Mouse (Mus musculus) neural tube, embryonic 14.5 days (tissue): Measurements from ENCODE around the gene Cfap36. TPM values are rescaled to one million over a fixed set of nuclear protein-coding genes. Genes with fewer than 3 reads are reported as not detected.

ENCODE experiments used
- ATAC-seq: fragments of 200-750 bp; cut with Nextera tagmentation; 2 replicates; pipeline ENCODE4 v1.8.0; 2017; ENCODE audit warnings: low read depth, mild to moderate bottlenecking, moderate TSS enrichment, moderate library complexity
- H3K27ac ChIP-seq: fragments of 300-500 bp; sonication (generic); 2 replicates; pipeline ENCODE4 v1.5.1; 2014; ENCODE audit warnings: low read depth, mild to moderate bottlenecking, control low read depth, low read length, moderate library complexity, mixed read lengths
- H3K27me3 ChIP-seq: fragments of 300-500 bp; sonication (generic); 2 replicates; pipeline ENCODE4 v1.6.1; 2014; ENCODE audit warnings: low read length; ENCODE audit not compliant: control insufficient read depth, insufficient read depth
- H3K36me3 ChIP-seq: fragments of 300-500 bp; sonication (generic); 2 replicates; pipeline ENCODE4 v1.6.1; 2014; ENCODE audit warnings: low read length, mixed read lengths; ENCODE audit not compliant: control insufficient read depth, insufficient read depth
- H3K4me1 ChIP-seq: fragments of 300-500 bp; sonication (generic); 2 replicates; pipeline ENCODE4 v1.6.1; 2014; ENCODE audit warnings: low read length; ENCODE audit not compliant: control insufficient read depth, insufficient read depth
- H3K4me2 ChIP-seq: fragments of 300-500 bp; sonication (generic); 2 replicates; pipeline ENCODE4 v1.6.1; 2014; ENCODE audit warnings: mild to moderate bottlenecking, low read depth, low read length, control low read depth
- H3K4me3 ChIP-seq: fragments of 300-500 bp; sonication (generic); 2 replicates; pipeline ENCODE4 v1.5.1; 2014; ENCODE audit warnings: low read depth, low read length, control low read depth, mixed read lengths
- H3K9ac ChIP-seq: fragments of 300-500 bp; sonication (generic); replicated peaks from 2 replicates; pipeline ENCODE4 v1.6.1; 2014; ENCODE audit warnings: low read depth, mild to moderate bottlenecking, control low read depth, low read length, mixed read lengths
- H3K9me3 ChIP-seq: fragments of 300-500 bp; sonication (generic); 2 replicates; pipeline ENCODE4 v1.6.1; 2016; ENCODE audit warnings: low read length; ENCODE audit not compliant: control insufficient read depth
- WGBS: fragments of 180-500 bp; shearing (Covaris S2); extraction: QIAGEN DNeasy Blood & Tissue Kit; methylation state at CpG from one replicate; pipeline ENCODE4 v1.1.7; 2014; 5-methylcytosine and 5-hydroxymethylcytosine counted together
- polyA plus RNA-seq: library from polyadenylated mRNA; unstranded; fragments of >200 nt; fragmentation: Nextera tagmentation; extraction: Ambion mirVana; gene quantifications from 2 replicates; pipeline ENCODE4 v1.2.1, GENCODE M21; 2014

Gene Cfap36
- polyA plus RNA-seq, 1 experiment from 2014 or later, result 141 TPM

- Histone ChIP-seq H3K27ac (no peak overlapping the region), H3K27me3 (no peaks in the 10 kb centered on the region), H3K36me3 (peaks cover 4% of the 10 kb centered on the region; the same call in 1 of the 2 replicates), H3K9me3 (no peaks in the 10 kb centered on the region), H3K4me2 (no peak overlapping the region), H3K9ac (no peak overlapping the region), H3K4me3 (no peak overlapping the region), H3K4me1 (peaks cover 12% of the 10 kb centered on the region)
- no peak for ATAC-seq
- 78% methylated on average over 4 of the region's 4 CpGs for WGBS
Measured at GRCm38 (mm10) chr11:29241961-29242360, 5.2 kb downstream of the Cfap36 start.

GRCm38 (mm10) chr11:29239353-29239752 lies 7.9 kb downstream of the Cfap36 start:
- ATAC-seq, result no peak
- H3K9me3 ChIP-seq, result no peaks in the 10 kb centered on the region
- no peak overlapping the region for H3K9ac ChIP-seq
- H3K27me3 ChIP-seq, result no peaks in the 10 kb centered on the region
- H3K36me3 ChIP-seq, result peaks cover 4% of the 10 kb centered on the region; the same call in 1 of the 2 replicates
- H3K4me1 ChIP-seq, result no peaks in the 10 kb centered on the region
- 96% methylated on average over 1 of the region's 1 CpGs for WGBS
- H3K27ac ChIP-seq, result no peak overlapping the region
- H3K4me2 ChIP-seq, result no peak overlapping the region
- no peak overlapping the region for H3K4me3 ChIP-seq

GRCm38 (mm10) chr11:29238551-29238950 lies 8.7 kb downstream of the Cfap36 start:
- no peaks in the 10 kb centered on the region for H3K9me3 ChIP-seq
- 88% methylated on average over 3 of the region's 3 CpGs for WGBS
- no peak overlapping the region for H3K27ac ChIP-seq
- no peaks in the 10 kb centered on the region for H3K27me3 ChIP-seq
- no peak for ATAC-seq
- no peaks in the 10 kb centered on the region for H3K4me1 ChIP-seq
- H3K4me2 ChIP-seq, result no peak overlapping the region
- H3K4me3 ChIP-seq, result no peak overlapping the region
- peaks cover 1% of the 10 kb centered on the region; the same call in 1 of the 2 replicates for H3K36me3 ChIP-seq
- no peak overlapping the region for H3K9ac ChIP-seq

- H3K27ac ChIP-seq, result no peak overlapping the region
- H3K4me2 ChIP-seq, result no peak overlapping the region
- no peaks in the 10 kb centered on the region for H3K27me3 ChIP-seq
- no peaks in the 10 kb centered on the region for H3K9me3 ChIP-seq
- no peak for ATAC-seq
- no peak overlapping the region for H3K4me3 ChIP-seq
- no peak overlapping the region for H3K9ac ChIP-seq
- H3K36me3 ChIP-seq, result no peaks in the 10 kb centered on the region
- no peaks in the 10 kb centered on the region for H3K4me1 ChIP-seq
Measured at GRCm38 (mm10) chr11:29238047-29238446, 9.2 kb downstream of the Cfap36 start.

- Histone ChIP-seq H3K4me1 (no peaks in the 10 kb centered on the region), H3K36me3 (no peaks in the 10 kb centered on the region; the same call in 1 of the 2 replicates), H3K9me3 (no peaks in the 10 kb centered on the region), H3K27me3 (no peaks in the 10 kb centered on the region), H3K9ac (no peak overlapping the region), H3K4me2 (no peak overlapping the region), H3K27ac (no peak overlapping the region), H3K4me3 (no peak overlapping the region)
- ATAC-seq, result no peak
Measured at GRCm38 (mm10) chr11:29237364-29237763, 9.8 kb downstream of the Cfap36 start.

- H3K27me3 ChIP-seq, result no peaks in the 10 kb centered on the region
- H3K4me2 ChIP-seq, result no peak overlapping the region
- no peaks in the 10 kb centered on the region for H3K9me3 ChIP-seq
- ATAC-seq, result no peak
- H3K9ac ChIP-seq, result no peak overlapping the region
- peaks cover 10% of the 10 kb centered on the region for H3K36me3 ChIP-seq
- no peaks in the 10 kb centered on the region for H3K4me1 ChIP-seq
- H3K27ac ChIP-seq, result no peak overlapping the region
- WGBS, result 87% methylated on average over 1 of the region's 1 CpGs
- H3K4me3 ChIP-seq, result no peak overlapping the region
Measured at GRCm38 (mm10) chr11:29233569-29233968, 13.6 kb downstream of the Cfap36 start.

- WGBS, result 96% methylated on average over 2 of the region's 2 CpGs
- H3K36me3 ChIP-seq, result peaks cover 27% of the 10 kb centered on the region
- H3K9me3 ChIP-seq, result no peaks in the 10 kb centered on the region
- no peak overlapping the region for H3K27ac ChIP-seq
- no peak overlapping the region for H3K4me2 ChIP-seq
- no peaks in the 10 kb centered on the region for H3K27me3 ChIP-seq
- H3K9ac ChIP-seq, result no peak overlapping the region
- no peak overlapping the region for H3K4me3 ChIP-seq
- ATAC-seq, result no peak
- H3K4me1 ChIP-seq, result no peaks in the 10 kb centered on the region
Measured at GRCm38 (mm10) chr11:29228957-29229356, 18.3 kb downstream of the Cfap36 start.

- H3K27ac ChIP-seq, result no peak overlapping the region
- no peak for ATAC-seq
- no peaks in the 10 kb centered on the region for H3K4me1 ChIP-seq
- no peak overlapping the region for H3K9ac ChIP-seq
- WGBS, result 96% methylated on average over 2 of the region's 2 CpGs
- no peak overlapping the region for H3K4me2 ChIP-seq
- H3K9me3 ChIP-seq, result no peaks in the 10 kb centered on the region
- no peaks in the 10 kb centered on the region for H3K27me3 ChIP-seq
- peaks cover 49% of the 10 kb centered on the region for H3K36me3 ChIP-seq
- no peak overlapping the region for H3K4me3 ChIP-seq
Measured at GRCm38 (mm10) chr11:29224754-29225153, 22.5 kb downstream of the Cfap36 start.

GRCm38 (mm10) chr11:29222310-29222709 lies 24.9 kb downstream of the Cfap36 start:
- Histone ChIP-seq H3K27ac (no peak overlapping the region), H3K9me3 (no peaks in the 10 kb centered on the region), H3K27me3 (no peaks in the 10 kb centered on the region), H3K4me1 (no peaks in the 10 kb centered on the region), H3K9ac (no peak overlapping the region), H3K4me3 (no peak overlapping the region), H3K4me2 (no peak overlapping the region), H3K36me3 (peaks cover 45% of the 10 kb centered on the region)
- WGBS, result 97% methylated on average over 5 of the region's 5 CpGs
- ATAC-seq, result no peak

GRCm38 (mm10) chr11:29219055-29219454 lies 28.2 kb downstream of the Cfap36 start:
- H3K36me3 ChIP-seq, result peaks cover 57% of the 10 kb centered on the region
- H3K4me2 ChIP-seq, result no peak overlapping the region
- no peak overlapping the region for H3K27ac ChIP-seq
- no peaks in the 10 kb centered on the region for H3K27me3 ChIP-seq
- H3K4me3 ChIP-seq, result no peak overlapping the region
- no peaks in the 10 kb centered on the region for H3K9me3 ChIP-seq
- no peak for ATAC-seq
- no peaks in the 10 kb centered on the region for H3K4me1 ChIP-seq
- H3K9ac ChIP-seq, result no peak overlapping the region
